Mouse (Mus musculus): ENCODE measurements at regions not wholly inside any gene's neighbourhood (a gene's known extent, or its start where the extent isn't known, plus 50 kb on each side); places are given as distances from the start of the nearest gene placed in this dataset.

- TF ChIP-seq EP300 (IDR thresholded peaks at IDR 0.05) (no peak), CTCF (IDR thresholded peaks at IDR 0.05) (no peak)
These were observed 51.0 kb upstream of the Acot11 start for GRCm38 (mm10) chr4:106855771-106856170.
